Mouse (Mus musculus): ENCODE results near the gene Ctnna3.

DNA sequence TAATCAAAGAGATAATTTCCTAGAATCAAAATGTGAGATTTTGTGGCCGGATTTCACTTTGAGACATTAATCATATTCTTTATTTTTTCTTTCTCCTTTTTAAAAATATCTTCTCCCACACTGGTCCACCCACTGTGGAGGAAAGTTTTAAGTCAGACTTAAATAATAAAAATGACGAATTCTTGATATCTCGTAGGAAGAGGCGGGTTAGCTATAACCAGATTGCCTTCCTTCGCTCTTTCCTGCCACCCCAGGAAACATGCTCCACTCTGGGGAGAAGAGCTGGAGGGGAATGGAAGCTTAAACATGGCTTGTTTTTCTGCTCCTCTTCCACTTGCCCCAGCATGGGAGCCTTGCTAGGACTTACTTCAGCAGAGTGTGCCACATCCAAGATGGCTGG is 169.5 kb downstream of the Ctnna3 start:
- TF ChIP-seq POLR2A (IDR thresholded peaks at IDR 0.05; ENCODE audit: extremely low read depth, insufficient read depth, low read length) = no peak
- TF ChIP-seq CTCF (IDR thresholded peaks at IDR 0.05; ENCODE audit: low read depth, low read length) = no peak
